Mouse (Mus musculus) spleen, postnatal 10 days (tissue): ENCODE measurements around the gene Arhgef17.

ENCODE experiments used
- DNase-seq, 2 experiments: peaks; one replicate each; pipeline ENCODE4 v3.0.0; 2021 to 2022; ENCODE audit warnings: low spot score in 2 of 2

The Arhgef17 gene

GRCm38 (mm10) chr7:100846033-100846432 lies 85.9 kb downstream of the Arhgef17 start:
- DNase-seq, result peak in 1 of 2 experiments; percentile 27

DNA sequence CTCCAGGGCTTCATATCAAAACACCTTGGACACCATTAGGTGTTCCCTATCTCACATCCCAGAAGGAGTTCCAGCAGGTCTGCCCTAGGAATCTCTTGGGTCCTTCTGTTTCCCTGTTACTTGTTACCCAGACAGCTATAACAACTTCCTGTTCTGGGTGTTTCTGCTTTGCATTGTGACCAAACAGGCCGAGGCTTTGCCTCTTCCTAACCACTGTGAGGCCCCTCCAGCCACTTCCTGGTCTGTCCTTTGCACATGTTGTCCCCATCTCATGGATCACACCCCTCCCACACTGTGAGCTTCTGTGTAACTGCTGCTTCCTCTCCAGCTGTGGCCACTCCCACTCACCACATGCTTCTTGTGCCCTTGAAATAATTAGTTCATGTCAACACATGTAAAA lies 86.5 kb downstream of the Arhgef17 start:
- peak; percentile 62 to 78 for DNase-seq

DNA sequence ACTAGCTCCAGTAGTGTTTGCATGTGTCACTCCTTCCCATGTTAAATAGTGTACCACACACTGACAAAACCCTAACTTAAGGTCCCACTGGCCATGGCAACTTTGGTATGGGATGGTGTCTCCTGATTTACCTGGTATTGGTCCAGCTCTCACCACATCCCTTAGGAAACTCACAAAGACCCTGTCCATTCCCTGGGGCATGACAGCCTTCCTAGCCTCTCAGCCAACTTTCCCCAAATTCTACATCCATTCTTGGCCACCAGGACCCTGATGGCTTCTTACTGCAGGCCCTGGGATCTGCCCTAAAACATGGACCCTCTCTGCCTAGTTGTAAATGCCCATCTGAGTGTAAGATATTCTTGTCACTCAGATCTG lies 86.9 kb downstream of the Arhgef17 start:
- DNase-seq, result peak; percentile 27 to 53

GRCm38 (mm10) chr7:100844385-100845025 lies 87.4 kb downstream of the Arhgef17 start:
- peak; percentile 69 to 86 for DNase-seq

GRCm38 (mm10) chr7:100843866-100844265 lies 88.0 kb downstream of the Arhgef17 start:
- peak; percentile 55 to 56 for DNase-seq

- peak in 1 of 2 experiments; percentile 17 for DNase-seq
Measured at GRCm38 (mm10) chr7:100842175-100842574, 89.7 kb downstream of the Arhgef17 start.

DNA sequence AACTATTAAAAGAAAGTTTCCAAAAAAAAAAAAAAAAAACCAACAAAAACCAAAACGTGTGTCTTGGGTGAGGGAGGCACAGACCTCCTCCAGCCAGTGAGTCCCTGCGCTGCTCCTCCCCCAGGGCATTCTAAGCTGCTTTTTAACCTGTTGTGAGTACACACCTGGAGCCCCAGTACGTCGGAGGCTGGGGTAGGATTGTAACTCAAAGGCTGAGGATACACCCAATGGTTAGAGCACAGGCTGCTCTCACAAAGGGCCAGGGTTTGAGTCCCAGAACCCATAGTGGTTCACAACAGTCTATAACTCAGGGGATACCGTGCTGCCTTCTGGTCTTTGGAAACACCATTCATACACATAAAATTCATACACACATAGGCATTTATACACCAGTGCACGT lies 90.3 kb downstream of the Arhgef17 start:
- DNase-seq, result no peak

DNA sequence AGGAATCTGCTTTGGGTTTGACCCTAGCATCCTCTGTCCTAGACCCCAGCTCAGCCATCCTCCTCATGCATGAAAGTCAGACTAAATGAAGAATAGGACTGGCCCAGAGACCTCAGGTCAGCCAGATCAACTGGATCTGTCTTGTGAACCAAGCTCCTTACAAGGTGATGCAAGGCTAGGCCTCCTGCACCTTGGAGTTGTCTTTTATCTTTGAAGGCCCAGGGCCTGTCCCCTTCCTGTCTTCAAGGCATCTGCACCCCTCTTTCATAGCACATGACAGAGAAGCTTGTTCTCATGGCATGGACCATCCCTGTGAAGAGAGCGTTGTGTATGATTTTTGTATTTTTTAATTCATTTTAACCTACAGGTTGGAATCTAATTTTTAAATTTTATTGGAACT lies 91.0 kb downstream of the Arhgef17 start:
- DNase-seq, result no peak

- DNase-seq, result peak in 1 of 2 experiments; percentile 22
Measured at GRCm38 (mm10) chr7:100839632-100840402, 92.1 kb downstream of the Arhgef17 start.

DNA sequence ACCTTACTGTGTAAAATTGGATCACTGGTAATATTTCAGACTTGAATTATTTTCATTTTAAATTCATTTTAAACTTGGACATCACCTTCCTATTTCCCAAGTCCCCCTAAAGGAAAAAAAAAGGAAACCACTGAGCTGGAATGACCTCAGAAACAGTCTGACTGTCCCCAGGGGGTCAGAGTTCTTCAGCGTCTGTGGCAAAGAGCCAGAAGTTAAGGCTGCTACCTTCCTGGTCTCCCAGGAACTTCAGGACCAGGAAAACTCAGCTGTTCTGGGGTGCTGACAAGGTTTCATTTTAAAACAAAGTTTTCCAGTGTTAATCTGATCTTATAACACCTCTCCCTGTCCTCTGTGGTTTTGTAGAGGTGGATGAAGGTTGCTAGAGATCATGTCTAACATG lies 94.2 kb downstream of the Arhgef17 start:
- no peak for DNase-seq

- DNase-seq, result no peak
Measured at GRCm38 (mm10) chr7:100836657-100837056, 95.2 kb downstream of the Arhgef17 start.

DNA sequence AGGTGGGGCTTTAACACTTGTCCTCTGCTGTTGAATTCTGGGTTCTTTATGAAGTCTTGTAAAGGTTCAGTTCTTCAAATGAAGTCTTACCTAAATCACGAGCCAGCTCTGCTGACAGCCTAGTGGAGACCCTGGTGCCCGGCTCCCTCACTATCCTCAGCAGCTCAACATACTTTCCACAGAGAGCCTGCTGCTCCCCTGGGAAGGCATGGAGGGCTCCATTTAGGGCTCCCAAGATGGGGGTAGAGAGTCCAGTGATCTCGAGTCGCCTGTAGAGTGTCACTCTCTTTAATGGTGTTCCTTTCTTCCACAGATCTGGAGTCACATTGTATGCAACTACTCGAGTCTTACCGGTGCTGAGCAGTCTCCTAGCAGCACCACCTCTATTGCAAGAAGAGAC lies 96.2 kb downstream of the Arhgef17 start:
- no peak for DNase-seq

DNA sequence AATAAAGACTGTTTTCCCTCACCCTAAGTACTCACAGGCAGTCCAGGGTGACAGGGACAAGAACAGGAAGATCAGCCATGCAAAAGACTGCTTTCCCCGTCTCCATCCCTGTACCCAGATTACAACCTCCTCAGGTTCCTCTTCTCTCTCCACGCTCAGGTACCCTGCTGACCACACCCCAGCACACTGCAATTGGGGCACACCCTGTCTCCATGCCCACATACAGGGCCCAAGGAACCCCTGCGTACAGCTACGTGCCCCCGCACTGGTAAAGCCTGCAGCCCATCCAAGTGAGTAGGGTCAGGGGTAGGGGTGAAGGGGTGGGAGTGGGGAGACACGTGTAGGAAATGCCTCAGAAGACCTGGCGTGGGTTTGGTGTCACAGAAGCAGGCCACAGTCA lies 96.7 kb downstream of the Arhgef17 start:
- DNase-seq, result peak in 1 of 2 experiments; percentile 43

- DNase-seq, result no peak
Measured at GRCm38 (mm10) chr7:100833859-100834258, 98.0 kb downstream of the Arhgef17 start.

- no peak for DNase-seq
Measured at GRCm38 (mm10) chr7:100828549-100828948, 103.4 kb downstream of the Arhgef17 start.

DNA sequence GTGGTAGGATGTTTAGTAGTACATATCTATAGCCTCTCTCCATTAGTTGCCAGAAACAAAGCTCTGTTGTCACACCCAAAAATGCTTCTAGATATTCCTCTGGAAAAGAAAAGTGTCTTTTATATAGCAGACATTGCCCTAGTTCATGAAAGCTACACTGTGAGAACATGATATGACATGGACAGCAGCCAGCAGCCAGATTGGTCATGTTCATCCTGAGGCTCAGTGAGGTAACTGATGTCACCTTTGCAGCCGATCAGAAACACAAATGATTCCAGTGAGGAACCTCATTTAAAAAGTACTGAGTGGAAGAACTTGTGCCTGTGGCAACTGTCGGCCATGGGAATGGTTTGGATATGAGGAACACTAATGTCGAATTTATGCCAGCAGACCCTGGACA lies 107.2 kb downstream of the Arhgef17 start:
- DNase-seq, result no peak
